Mouse (Mus musculus) right cerebral cortex, postnatal 10 days (tissue): ENCODE data around the gene Olfr494.

Experiments
- DNase-seq, 2 experiments: peaks; one replicate each; pipeline ENCODE4 v3.0.0; 2021; ENCODE audit warnings: low spot score in 2 of 2

The Olfr494 gene

DNA sequence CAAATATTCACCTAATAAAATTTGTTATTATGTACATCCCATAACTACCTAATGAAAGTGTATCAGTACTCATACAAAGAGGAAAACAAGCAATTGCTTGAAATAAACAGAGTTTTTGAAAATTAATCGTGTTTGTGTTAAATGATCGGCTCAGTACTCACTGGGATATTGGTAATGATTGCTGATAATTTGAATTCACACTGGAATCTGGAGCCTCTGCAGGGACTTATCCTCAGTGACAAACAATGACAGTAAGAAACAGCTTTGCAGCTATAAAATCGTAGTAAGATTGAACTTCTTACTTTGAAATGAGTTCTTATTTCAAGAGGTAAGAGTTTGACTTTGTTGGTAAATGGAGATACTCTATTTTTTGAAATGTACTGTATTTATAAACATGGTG lies at the start of gene Olfr494:
Gene Olfr494 (plus strand): TSS at position 301 of the 400 bp plus-strand sequence.
- no peak for DNase-seq

- no peak for DNase-seq
These were observed 41.6 kb upstream of the Olfr494 start, which contains the start of gene Olfr492 for GRCm38 (mm10) chr7:108323574-108323973. Gene Olfr492, minus strand, starts transcription at chr7:108323674.

- no peak for DNase-seq
These were observed 18.3 kb upstream of the Olfr494 start, which contains the start of gene Olfr493 for GRCm38 (mm10) chr7:108346879-108347278. Gene Olfr493, minus strand, starts transcription at chr7:108346979.

DNA sequence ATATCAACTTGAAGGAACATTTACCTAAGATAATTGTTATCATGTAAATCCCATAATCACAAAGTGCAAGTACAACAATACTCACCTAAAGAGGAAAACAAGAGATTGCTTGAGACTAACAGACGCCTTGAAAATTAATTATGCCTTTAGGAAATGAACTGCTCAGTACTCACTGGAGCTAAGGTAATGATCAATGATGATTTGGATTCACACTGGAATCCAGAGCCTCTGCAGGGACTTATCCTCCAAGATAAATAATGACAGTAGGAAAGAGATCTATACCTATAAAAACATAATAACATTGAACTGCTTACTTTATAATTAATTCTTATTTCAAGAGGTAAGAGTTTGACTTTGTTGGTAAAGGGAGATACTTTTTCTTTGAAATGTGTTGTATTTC lies 27.7 kb downstream of the Olfr494 start, which contains the start of gene Olfr495:
Gene Olfr495 (plus strand): TSS at position 301 of the 400 bp plus-strand sequence.
- DNase-seq, result no peak
